Mouse (Mus musculus) frontal cortex, adult 2 months (tissue): ENCODE measurements around the gene Gm21797. TPM values are rescaled to one million over a fixed set of nuclear protein-coding genes. Genes with fewer than 3 reads are reported as not detected.
"Not testable (repeated sequence)": the region's sequence is repeated elsewhere in the genome, so short reads cannot be mapped to it uniquely, and the experiment has no call there.

ENCODE experiments used
- DNase-seq, 2 experiments: peaks; one replicate each; pipeline ENCODE4 v3.0.0; 2022; ENCODE audit warnings: low spot score in 1 of 2; ENCODE audit errors: extremely low spot score in 1 of 2
- polyA plus RNA-seq: library from polyadenylated mRNA; depleted of rRNA; stranded (reverse); fragments of >200 nt; gene quantifications from 2 replicates; pipeline ENCODE4 v1.2.3, GENCODE M21; 2012; rRNA removed

The Gm21797 gene
- polyA plus RNA-seq, result not detected in 2 replicates

DNA sequence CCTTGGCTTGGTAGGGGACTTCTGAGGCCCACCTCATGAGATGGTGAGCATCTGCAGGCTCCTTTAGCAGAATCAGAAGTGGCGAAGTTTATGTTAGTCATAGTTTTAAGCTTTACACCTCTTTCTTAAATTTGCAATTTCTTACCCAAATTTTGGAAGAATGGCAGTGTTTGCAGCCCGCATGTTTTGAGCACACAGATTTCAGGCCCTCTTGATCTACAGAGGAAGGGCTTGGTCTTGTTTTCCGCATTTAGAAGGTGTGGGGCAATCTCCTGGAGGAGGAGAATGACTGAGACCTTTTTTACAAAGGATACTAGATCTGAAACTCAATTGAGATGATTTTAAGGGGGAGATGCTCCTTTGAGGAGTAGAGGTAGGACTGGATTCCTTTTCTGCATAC is at the start of gene Gm21797:
Gene Gm21797, minus strand, starts transcription at position 101 of the 400 bp plus-strand sequence.
- DNase-seq, result not testable (repeated sequence)

DNA sequence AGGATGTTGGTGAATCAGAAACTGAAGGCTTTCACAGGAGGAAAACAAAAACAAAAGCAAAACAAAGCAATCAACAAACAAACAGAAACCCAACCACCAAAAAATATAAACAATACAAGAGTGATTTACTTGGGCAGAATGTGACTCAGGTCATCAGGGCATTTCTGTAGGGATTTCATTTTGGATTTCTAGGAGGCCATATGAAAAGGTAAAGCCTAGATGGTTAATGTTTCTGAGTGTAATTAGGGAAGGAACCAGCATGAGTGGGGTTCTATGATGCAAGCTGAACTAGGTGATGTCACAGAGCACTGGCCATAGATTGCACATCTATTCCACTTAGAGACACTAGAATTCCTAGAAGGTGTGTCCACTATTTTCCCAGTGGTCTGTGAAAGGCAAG is 29.0 kb upstream of the Gm21797 start, which contains the start of gene Gm20795:
Gene Gm20795, plus strand, starts transcription at position 301 of the 400 bp plus-strand sequence.
- DNase-seq, result not testable (repeated sequence)

Other genes starting within 250 kb of the Gm21797 start
- not detected in 2 replicates for gene Gm21852, start 123.8 kb downstream of the Gm21797 start, polyA plus RNA-seq
- not detected in 2 replicates for gene Gm20795, start 29.1 kb upstream of the Gm21797 start, polyA plus RNA-seq